Mouse (Mus musculus) kidney, postnatal 0 days (tissue): ENCODE measurements around the gene Mob3b. TPM values are rescaled to one million over a fixed set of nuclear protein-coding genes. Genes with fewer than 3 reads are reported as not detected.

ENCODE experiments used
- ATAC-seq: fragments of 200-750 bp; cut with Nextera tagmentation; replicated peaks from 2 replicates; pipeline ENCODE4 v1.8.0; 2017; ENCODE audit warnings: low read depth, moderate number of reproducible peaks, moderate TSS enrichment, moderate library complexity; ENCODE audit not compliant: low FRiP score
- DNase-seq: peaks from one replicate; pipeline ENCODE4 v3.0.0-alpha.2; 2016; ENCODE audit warnings: low spot score
- H3K27ac ChIP-seq: fragments of 300-500 bp; sonication (generic); 2 replicates; pipeline ENCODE4 v1.5.1; 2014; ENCODE audit warnings: mild to moderate bottlenecking
- H3K27me3 ChIP-seq: fragments of 300-500 bp; sonication (generic); 2 replicates; pipeline ENCODE4 v1.6.1; 2014; ENCODE audit warnings: low read length, mixed read lengths; ENCODE audit not compliant: insufficient read depth
- H3K36me3 ChIP-seq: fragments of 300-500 bp; sonication (generic); 2 replicates; pipeline ENCODE4 v1.6.1; 2014; ENCODE audit warnings: low read length, mixed read lengths; ENCODE audit not compliant: insufficient read depth
- H3K4me1 ChIP-seq: fragments of 300-500 bp; sonication (generic); replicated peaks from 2 replicates; pipeline ENCODE4 v1.6.1; 2014; ENCODE audit warnings: antibody characterized with exemption, low read length, mixed read lengths; ENCODE audit not compliant: insufficient read depth
- H3K4me2 ChIP-seq: fragments of 300-500 bp; sonication (generic); 2 replicates; pipeline ENCODE4 v1.6.1; 2014; ENCODE audit warnings: mild to moderate bottlenecking, low read length, moderate library complexity, mixed read lengths
- H3K4me3 ChIP-seq: fragments of 300-500 bp; sonication (generic); replicated peaks from 2 replicates; pipeline ENCODE4 v1.5.1; 2014; ENCODE audit warnings: low read depth, low read length
- H3K9ac ChIP-seq: fragments of 300-500 bp; sonication (generic); 2 replicates; pipeline ENCODE4 v1.6.1; 2014; ENCODE audit warnings: low read depth, low read length
- H3K9me3 ChIP-seq: fragments of 300-500 bp; sonication (generic); replicated peaks from 2 replicates; pipeline ENCODE4 v1.6.1; 2016; ENCODE audit warnings: low read length, inconsistent platforms, mixed read lengths
- CTCF ChIP-seq: IDR thresholded peaks from 2 replicates; pipeline ENCODE4 v1.5.1; 2016; ENCODE audit warnings: antibody characterized with exemption, low read depth, mild to moderate bottlenecking, moderate library complexity
- WGBS: fragments of 180-500 bp; shearing (Covaris S2); extraction: QIAGEN DNeasy Blood & Tissue Kit; methylation state at CpG from one replicate; pipeline ENCODE4 v1.1.7; 2014; 5-methylcytosine and 5-hydroxymethylcytosine counted together
- polyA plus RNA-seq: library from polyadenylated mRNA; unstranded; fragments of >200 nt; fragmentation: Nextera tagmentation; extraction: Ambion mirVana; gene quantifications from 2 replicates; pipeline ENCODE4 v1.2.1, GENCODE M21; 2015

Gene Mob3b
- polyA plus RNA-seq, 1 experiment from 2014 or later: 13.1 TPM

DNA sequence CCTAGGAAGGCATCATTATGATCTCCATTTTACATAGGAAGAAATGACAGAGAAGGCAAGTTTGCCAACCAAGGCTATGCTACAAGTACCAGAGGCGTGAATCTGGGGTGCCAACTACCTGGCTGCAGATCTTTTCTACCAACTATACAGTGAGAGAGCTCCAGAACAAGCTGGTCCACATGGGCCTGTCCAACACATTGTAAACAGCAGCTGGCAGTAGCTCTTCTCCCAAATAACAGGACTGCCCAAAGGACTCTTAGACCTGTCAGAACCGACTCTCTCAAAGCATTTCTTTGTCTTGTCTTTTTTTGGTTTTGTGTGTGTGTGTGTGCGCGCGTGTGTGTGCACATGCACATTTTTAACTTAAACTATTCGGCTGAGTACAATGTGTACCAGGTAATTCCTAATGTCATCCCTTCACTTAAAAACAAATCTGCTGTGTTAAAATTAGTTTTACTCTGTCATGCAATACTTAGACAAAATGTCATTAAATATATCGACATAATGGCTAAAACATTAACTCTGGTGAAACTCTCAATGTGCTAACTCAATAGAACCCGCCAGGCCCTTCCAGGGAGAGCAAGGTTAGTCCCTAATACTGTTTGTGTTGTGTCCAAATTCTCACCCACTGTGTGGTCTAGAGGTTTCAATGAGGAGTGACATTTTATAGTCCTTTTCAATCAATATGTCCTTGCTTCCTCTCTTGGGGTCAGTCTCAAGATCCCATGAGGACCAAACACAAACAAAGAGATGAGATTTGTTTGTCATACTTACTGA lies 153.5 kb downstream of the Mob3b start:
- no peaks in the 10 kb centered on the region for H3K27me3 ChIP-seq
- no peak for ATAC-seq
- no peak overlapping the region for H3K4me3 ChIP-seq
- peaks cover 12% of the 10 kb centered on the region; the same call in 1 of the 2 replicates for H3K4me1 ChIP-seq
- no peak for TF ChIP-seq CTCF
- H3K4me2 ChIP-seq: no peak overlapping the region
- WGBS: 86% methylated on average over 8 of the region's 8 CpGs
- H3K27ac ChIP-seq: no peak overlapping the region
- no peak for DNase-seq
- H3K9me3 ChIP-seq: no peaks in the 10 kb centered on the region
- H3K9ac ChIP-seq: no peak overlapping the region
- H3K36me3 ChIP-seq: no peaks in the 10 kb centered on the region

DNA sequence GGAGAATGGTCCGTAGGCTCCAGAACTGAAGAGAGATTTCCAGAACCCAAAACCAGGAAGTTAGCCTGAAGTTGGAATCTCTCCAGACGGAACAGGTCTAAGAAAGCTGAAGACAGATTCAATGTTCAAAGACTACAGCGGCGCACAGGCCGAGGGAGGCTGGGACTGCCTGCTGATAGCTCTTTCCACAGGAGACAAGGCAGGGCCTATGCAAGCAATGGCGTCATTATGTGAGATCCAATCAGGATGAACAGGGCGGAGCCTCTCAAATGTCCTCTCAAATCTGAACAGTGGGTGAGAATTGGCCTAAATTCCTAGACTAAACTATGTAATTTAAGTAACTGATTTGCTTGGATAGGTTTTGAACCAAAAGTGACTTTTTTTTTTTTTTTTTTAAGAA lies 160.7 kb downstream of the Mob3b start:
- WGBS: 92% methylated on average over 7 of the region's 7 CpGs
- H3K9me3 ChIP-seq: no peaks in the 10 kb centered on the region
- H3K4me1 ChIP-seq: no peaks in the 10 kb centered on the region
- no peaks in the 10 kb centered on the region for H3K27me3 ChIP-seq
- ATAC-seq (no peak), DNase-seq (no peak)
- no peaks in the 10 kb centered on the region for H3K36me3 ChIP-seq
- no peak overlapping the region for H3K4me2 ChIP-seq
- H3K9ac ChIP-seq: no peak overlapping the region
- H3K4me3 ChIP-seq: no peak overlapping the region
- no peak overlapping the region for H3K27ac ChIP-seq
- no peak for TF ChIP-seq CTCF

GRCm38 (mm10) chr4:34993639-34993975 lies 163.7 kb downstream of the Mob3b start:
- H3K27me3 ChIP-seq: no peaks in the 10 kb centered on the region
- DNase-seq (no peak), ATAC-seq (no peak)
- no peak for TF ChIP-seq CTCF
- peak overlapping the region; percentile 36; the same call in 1 of the 2 replicates for H3K4me2 ChIP-seq
- H3K9me3 ChIP-seq: no peaks in the 10 kb centered on the region
- no peaks in the 10 kb centered on the region for H3K36me3 ChIP-seq
- peak overlapping the region; percentile 56 for H3K27ac ChIP-seq
- no peak overlapping the region for H3K4me3 ChIP-seq
- no peak overlapping the region for H3K9ac ChIP-seq
- 41% methylated on average over 6 of the region's 6 CpGs for WGBS
- no peaks in the 10 kb centered on the region for H3K4me1 ChIP-seq

DNA sequence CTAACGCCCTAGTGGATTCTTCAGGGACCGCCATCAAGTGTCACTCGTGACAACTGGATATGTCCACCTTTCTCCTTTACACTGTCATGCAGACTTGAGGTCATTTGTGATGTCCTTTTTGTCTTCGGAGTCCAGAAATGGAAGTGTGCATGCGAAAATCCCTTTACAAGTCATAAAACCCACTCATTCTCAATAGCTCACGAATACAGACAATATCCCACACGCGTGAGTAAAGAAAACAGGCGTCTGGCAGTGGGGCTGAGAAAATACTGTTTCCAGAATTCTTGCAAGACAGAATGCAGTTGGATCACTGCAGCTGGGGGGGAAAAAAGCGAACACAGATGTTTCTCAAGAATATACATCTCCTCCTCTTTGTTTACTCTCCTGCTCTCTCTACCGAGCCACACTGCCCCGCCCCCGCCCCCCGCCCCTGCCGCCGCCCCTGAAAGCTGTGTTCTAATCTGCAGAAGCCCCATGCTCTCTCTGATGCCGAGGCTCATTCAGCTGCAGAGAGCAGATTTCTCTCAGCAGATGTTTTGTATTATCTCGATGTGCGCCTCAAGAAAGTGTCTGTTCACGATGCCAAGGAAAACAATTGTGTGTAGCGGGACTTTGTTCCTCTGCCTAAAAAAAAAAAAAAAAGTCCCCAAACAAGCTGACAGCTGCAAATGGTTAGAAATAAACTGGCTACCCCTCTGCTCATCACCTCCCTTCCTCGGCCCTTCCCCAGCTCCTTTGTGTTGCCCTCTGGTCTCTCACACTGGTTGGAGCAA lies 164.2 kb downstream of the Mob3b start:
- Histone ChIP-seq H3K27ac (peak overlapping the region; percentile 19; the same call in 1 of the 2 replicates), H3K4me2 (peak overlapping the region; percentile 36; the same call in 1 of the 2 replicates), H3K4me3 (no peak overlapping the region), H3K9me3 (no peaks in the 10 kb centered on the region), H3K9ac (no peak overlapping the region), H3K36me3 (no peaks in the 10 kb centered on the region), H3K27me3 (no peaks in the 10 kb centered on the region), H3K4me1 (no peaks in the 10 kb centered on the region)
- 40% methylated on average over 22 of the region's 22 CpGs for WGBS
- DNase-seq (peak; percentile 90), ATAC-seq (no peak)
- TF ChIP-seq CTCF: no peak

- Histone ChIP-seq H3K4me2 (0 out of 2 replicates have a peak overlapping the region, but pooled peaks have one; percentile 36), H3K4me3 (no peak overlapping the region)
Measured at GRCm38 (mm10) chr4:34991891-34992865, 165.1 kb downstream of the Mob3b start.

More at GRCm38 (mm10) chr4:34991891-34992865, 165.1 kb downstream of the Mob3b start:
- Histone ChIP-seq H3K9me3 (no peaks in the 10 kb centered on the region), H3K27ac (peak overlapping the region; percentile 19; the same call in 1 of the 2 replicates), H3K4me1 (no peaks in the 10 kb centered on the region), H3K36me3 (no peaks in the 10 kb centered on the region), H3K9ac (no peak overlapping the region), H3K27me3 (no peaks in the 10 kb centered on the region)
- 73% methylated on average over 22 of the region's 22 CpGs for WGBS
- no peak for DNase-seq
- no peak for TF ChIP-seq CTCF
- ATAC-seq: no peak
